Mouse (Mus musculus) neural tube, embryonic 14.5 days (tissue): Measurements from ENCODE around the gene Fam171a2. TPM values are rescaled to one million over a fixed set of nuclear protein-coding genes. Genes with fewer than 3 reads are reported as not detected.

Source experiments
- ATAC-seq: fragments of 200-750 bp; cut with Nextera tagmentation; 2 replicates; pipeline ENCODE4 v1.8.0; 2017; ENCODE audit warnings: low read depth, mild to moderate bottlenecking, moderate TSS enrichment, moderate library complexity
- H3K27ac ChIP-seq: fragments of 300-500 bp; sonication (generic); 2 replicates; pipeline ENCODE4 v1.5.1; 2014; ENCODE audit warnings: low read depth, mild to moderate bottlenecking, control low read depth, low read length, moderate library complexity, mixed read lengths
- H3K27me3 ChIP-seq: fragments of 300-500 bp; sonication (generic); 2 replicates; pipeline ENCODE4 v1.6.1; 2014; ENCODE audit warnings: low read length; ENCODE audit not compliant: control insufficient read depth, insufficient read depth
- H3K36me3 ChIP-seq: fragments of 300-500 bp; sonication (generic); 2 replicates; pipeline ENCODE4 v1.6.1; 2014; ENCODE audit warnings: low read length, mixed read lengths; ENCODE audit not compliant: control insufficient read depth, insufficient read depth
- H3K4me1 ChIP-seq: fragments of 300-500 bp; sonication (generic); 2 replicates; pipeline ENCODE4 v1.6.1; 2014; ENCODE audit warnings: low read length; ENCODE audit not compliant: control insufficient read depth, insufficient read depth
- H3K4me2 ChIP-seq: fragments of 300-500 bp; sonication (generic); 2 replicates; pipeline ENCODE4 v1.6.1; 2014; ENCODE audit warnings: mild to moderate bottlenecking, low read depth, low read length, control low read depth
- H3K4me3 ChIP-seq: fragments of 300-500 bp; sonication (generic); 2 replicates; pipeline ENCODE4 v1.5.1; 2014; ENCODE audit warnings: low read depth, low read length, control low read depth, mixed read lengths
- H3K9ac ChIP-seq: fragments of 300-500 bp; sonication (generic); replicated peaks from 2 replicates; pipeline ENCODE4 v1.6.1; 2014; ENCODE audit warnings: low read depth, mild to moderate bottlenecking, control low read depth, low read length, mixed read lengths
- H3K9me3 ChIP-seq: fragments of 300-500 bp; sonication (generic); 2 replicates; pipeline ENCODE4 v1.6.1; 2016; ENCODE audit warnings: low read length; ENCODE audit not compliant: control insufficient read depth
- WGBS: fragments of 180-500 bp; shearing (Covaris S2); extraction: QIAGEN DNeasy Blood & Tissue Kit; methylation state at CpG from one replicate; pipeline ENCODE4 v1.1.7; 2014; 5-methylcytosine and 5-hydroxymethylcytosine counted together
- polyA plus RNA-seq: library from polyadenylated mRNA; unstranded; fragments of >200 nt; fragmentation: Nextera tagmentation; extraction: Ambion mirVana; gene quantifications from 2 replicates; pipeline ENCODE4 v1.2.1, GENCODE M21; 2014

Gene Fam171a2
- polyA plus RNA-seq, 1 experiment from 2014 or later = 38.4 TPM

DNA sequence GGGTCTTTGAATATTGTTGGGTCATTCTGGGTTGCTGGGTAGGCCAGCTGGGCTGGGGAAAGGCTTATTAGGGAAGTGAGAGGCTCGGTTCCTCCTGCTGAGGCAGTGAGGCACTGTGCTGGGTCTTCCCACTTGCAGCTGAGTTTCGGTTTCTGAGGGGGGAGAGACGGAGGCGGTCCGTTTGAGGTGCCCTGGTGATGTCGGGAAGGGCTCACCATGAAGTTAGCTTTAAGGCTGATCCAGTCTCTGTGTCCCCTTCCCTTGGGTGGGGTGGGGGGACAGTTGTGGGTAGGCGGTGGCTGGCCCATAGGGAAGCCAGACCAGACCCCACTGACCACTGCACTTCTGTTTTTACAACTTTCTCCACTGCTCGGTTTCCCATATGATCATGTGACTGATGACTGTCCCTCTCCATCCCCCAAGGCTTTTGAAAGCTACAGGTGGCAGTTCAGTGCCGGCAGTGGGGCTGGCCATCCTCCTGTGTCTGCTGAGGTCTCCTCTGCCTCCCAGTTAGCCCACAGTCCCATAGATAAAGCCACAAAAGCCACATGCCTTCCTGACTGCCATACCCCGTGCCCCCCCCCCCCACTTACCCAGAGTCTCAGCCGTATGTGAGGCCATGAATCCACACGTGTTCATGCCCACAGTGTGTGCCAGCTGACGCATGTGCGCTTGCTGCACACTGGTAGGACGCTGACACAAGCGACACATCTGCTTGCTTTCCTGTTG lies 15.2 kb downstream of the Fam171a2 start:
- ATAC-seq = no peak
- no peaks in the 10 kb centered on the region for H3K27me3 ChIP-seq
- peaks cover 24% of the 10 kb centered on the region for H3K36me3 ChIP-seq
- H3K9ac ChIP-seq = no peak overlapping the region
- no peak overlapping the region for H3K4me2 ChIP-seq
- no peak overlapping the region for H3K27ac ChIP-seq
- no peak overlapping the region for H3K4me3 ChIP-seq
- peaks cover 6% of the 10 kb centered on the region for H3K4me1 ChIP-seq
- no peaks in the 10 kb centered on the region for H3K9me3 ChIP-seq
- WGBS = 67% methylated on average over 16 of the region's 16 CpGs

DNA sequence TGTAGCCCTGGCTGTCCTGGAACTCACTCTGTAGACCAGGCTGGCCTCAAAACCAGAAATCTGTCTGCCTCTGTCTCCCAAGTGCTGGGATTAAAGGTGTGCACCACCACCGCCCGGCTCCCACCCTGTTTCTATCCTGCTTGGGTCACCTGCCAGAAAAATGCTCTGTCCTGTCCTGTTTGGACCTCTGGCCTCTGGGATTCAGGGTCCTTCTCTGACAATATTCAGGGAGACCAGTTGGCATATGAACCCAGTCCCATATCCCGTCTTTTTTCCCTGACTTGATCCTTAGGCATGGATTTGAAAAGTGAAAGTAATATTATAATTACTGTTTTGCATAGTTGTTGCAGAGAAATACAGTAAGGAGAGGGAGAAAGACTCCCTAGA lies 15.8 kb downstream of the Fam171a2 start:
- Histone ChIP-seq H3K4me2 (no peak overlapping the region), H3K27me3 (no peaks in the 10 kb centered on the region), H3K36me3 (peaks cover 20% of the 10 kb centered on the region), H3K4me1 (0 out of 2 replicates have a peak, but pooled peaks cover 3% of the 10 kb centered on the region), H3K9ac (no peak overlapping the region), H3K4me3 (no peak overlapping the region), H3K9me3 (no peaks in the 10 kb centered on the region), H3K27ac (no peak overlapping the region)
- ATAC-seq = no peak
- 84% methylated on average over 3 of the region's 3 CpGs for WGBS

DNA sequence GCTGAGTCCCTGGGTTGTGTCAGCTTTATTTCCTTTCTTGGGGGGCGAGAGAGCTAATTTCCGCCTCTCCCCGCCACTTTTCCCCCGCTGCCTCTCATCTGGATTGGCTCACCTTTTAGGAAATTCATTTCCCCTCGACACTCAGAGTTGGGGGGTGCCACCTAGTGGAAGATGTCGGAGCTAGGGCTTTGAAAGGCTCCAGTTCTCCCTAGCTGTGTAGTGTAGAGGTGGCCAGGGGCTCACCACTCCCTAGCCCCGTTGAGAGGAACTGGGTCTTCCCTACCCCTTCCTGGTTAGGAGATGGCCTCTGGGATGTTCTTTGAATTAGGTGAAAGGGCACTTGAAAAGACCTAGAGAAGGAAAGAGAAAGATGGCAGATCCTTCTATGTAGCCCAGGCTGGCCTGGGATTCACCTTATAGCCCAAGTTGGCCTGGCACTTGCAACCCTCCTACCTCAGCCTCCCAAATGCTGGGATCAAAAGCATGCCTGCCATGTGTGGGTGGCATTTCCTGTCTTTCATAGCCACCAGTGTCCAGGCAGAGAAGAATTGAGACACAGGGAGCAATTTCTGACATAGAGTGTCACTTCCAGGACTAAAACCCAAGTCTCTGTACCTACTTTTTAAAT lies 16.4 kb downstream of the Fam171a2 start:
- peak; percentile 36; the same call in 1 of the 2 replicates for ATAC-seq
- WGBS = 0% methylated on average over 7 of the region's 7 CpGs

DNA sequence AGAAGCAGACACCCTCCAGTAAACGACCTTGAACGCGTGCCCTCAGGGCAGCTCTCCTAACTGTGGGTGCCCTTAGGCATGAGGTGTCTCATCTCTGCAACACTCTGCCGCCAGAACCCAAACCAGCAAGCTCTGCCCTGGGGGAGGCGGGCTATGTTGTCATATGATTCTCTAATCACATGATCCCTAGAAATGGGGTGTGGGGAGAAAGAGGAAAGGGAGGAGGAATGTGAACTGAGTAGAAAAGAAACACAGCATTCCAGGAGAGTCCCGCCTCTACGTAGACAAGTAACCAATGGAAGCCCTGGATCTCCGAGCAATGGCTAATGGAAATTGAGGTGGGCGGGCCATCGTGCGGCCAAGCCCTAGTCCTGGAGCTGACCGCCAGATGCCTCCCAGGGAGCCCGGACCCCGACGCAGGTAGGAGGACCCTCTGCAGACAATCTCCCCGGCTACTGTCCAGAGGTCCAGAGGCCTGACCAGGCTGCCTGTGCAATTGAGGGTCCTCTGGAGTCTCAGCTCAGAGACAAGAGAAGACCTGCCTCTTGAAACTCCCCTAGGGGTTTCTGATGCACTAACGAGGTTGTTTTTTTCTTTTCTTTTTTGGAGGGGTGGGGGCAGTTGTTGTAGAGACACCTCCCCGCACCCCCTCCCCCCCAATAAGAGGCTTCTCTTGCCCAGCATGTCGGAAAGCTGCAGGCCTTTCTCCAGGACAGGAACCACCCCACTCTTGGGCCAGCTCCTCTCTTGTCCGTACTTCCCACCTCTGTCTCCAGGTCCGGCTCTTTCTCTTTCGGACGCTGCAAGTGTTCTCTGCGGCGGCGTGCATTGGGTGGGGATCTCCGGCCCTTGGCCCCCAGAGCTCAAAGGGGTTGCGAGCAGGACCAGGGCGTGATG lies 17.1 kb downstream of the Fam171a2 start, which contains the start of gene Grn:
Grn (plus strand) TSS at position 195 of the 897 bp plus-strand sequence.
- H3K4me2 ChIP-seq = peak within 1 kb of the TSS; percentile 69
- ATAC-seq = peak; percentile 90
- no peaks in the 10 kb centered on the region for H3K9me3 ChIP-seq
- under 1% methylated on average over 29 of the region's 29 CpGs for WGBS
- 0 out of 2 replicates have a peak, but pooled peaks cover 3% of the 10 kb centered on the region for H3K4me1 ChIP-seq
- H3K4me3 ChIP-seq = peak within 1 kb of the TSS; percentile 49
- H3K9ac ChIP-seq = peak within 1 kb of the TSS; percentile 43
- H3K27me3 ChIP-seq = no peaks in the 10 kb centered on the region
- peaks cover 8% of the 10 kb centered on the region; the same call in 1 of the 2 replicates for H3K36me3 ChIP-seq
- H3K27ac ChIP-seq = peak within 1 kb of the TSS; percentile 57

More for the DNA sequence above, 16.4 kb downstream of the Fam171a2 start:
- Histone ChIP-seq H3K4me1 (0 out of 2 replicates have a peak, but pooled peaks cover 3% of the 10 kb centered on the region), H3K4me2 (peak overlapping the region; percentile 69), H3K4me3 (peak overlapping the region; percentile 49), H3K27ac (peak overlapping the region; percentile 34; the same call in 1 of the 2 replicates), H3K27me3 (no peaks in the 10 kb centered on the region), H3K9me3 (no peaks in the 10 kb centered on the region), H3K36me3 (peaks cover 16% of the 10 kb centered on the region), H3K9ac (peak overlapping the region; percentile 43; the same call in 1 of the 2 replicates)

DNA sequence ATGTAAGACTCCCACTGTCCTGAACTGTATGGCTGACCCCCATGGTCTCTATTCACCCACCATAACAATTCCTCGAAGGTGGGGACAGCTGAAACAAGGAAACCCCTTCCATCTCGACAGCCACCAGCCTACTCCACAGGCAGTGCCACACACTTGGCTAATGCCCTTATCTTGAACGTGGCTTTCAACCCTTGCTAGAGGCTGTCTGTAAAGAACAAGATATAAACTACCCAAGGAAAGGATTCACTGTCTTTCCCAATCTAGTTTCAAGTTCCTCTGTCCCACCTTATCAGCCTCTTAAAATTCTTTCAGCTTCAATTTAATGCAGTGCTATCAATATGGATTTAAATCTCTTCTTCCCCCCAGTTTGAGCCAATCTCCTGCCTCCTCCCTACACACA lies 17.9 kb downstream of the Fam171a2 start:
- 50% methylated on average over 3 of the region's 3 CpGs for WGBS
- Histone ChIP-seq H3K36me3 (0 out of 2 replicates have a peak, but pooled peaks cover under 1% of the 10 kb centered on the region), H3K27ac (peak overlapping the region; percentile 57; the same call in 1 of the 2 replicates), H3K27me3 (no peaks in the 10 kb centered on the region), H3K9me3 (no peaks in the 10 kb centered on the region), H3K4me1 (0 out of 2 replicates have a peak, but pooled peaks cover 3% of the 10 kb centered on the region), H3K4me2 (peak overlapping the region; percentile 69), H3K4me3 (peak overlapping the region; percentile 49), H3K9ac (peak overlapping the region; percentile 43; the same call in 1 of the 2 replicates)
- ATAC-seq = no peak

DNA sequence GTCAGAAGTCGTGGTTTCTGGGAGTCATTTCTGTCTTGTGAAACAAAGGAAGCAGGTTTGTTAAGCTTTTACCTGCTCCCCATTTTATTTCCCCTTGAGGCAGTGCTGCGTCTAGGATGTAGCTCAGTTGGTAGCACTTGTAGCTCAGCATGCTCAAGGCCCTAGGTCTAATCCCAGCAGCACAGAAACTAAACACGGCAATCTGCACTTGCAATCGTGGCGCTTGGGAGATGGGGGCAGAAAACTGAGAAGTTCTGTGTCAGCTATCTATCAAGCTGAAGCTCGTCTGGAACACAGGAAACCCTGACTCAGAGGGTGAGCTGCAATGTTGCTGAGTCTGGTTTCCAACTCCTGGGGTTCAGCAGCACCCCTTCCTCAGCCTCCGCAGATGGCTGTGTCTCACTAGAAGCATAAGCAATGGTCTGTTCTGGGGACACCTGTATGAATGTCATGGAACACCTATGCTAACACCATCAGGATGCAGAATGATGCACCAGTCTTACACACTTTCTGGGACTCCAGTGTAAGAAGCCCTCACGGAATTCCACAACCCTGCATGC lies 18.4 kb downstream of the Fam171a2 start:
- Histone ChIP-seq H3K36me3 (no peaks in the 10 kb centered on the region), H3K9me3 (no peaks in the 10 kb centered on the region), H3K27me3 (no peaks in the 10 kb centered on the region), H3K4me2 (no peak overlapping the region), H3K4me1 (0 out of 2 replicates have a peak, but pooled peaks cover 3% of the 10 kb centered on the region), H3K9ac (no peak overlapping the region), H3K27ac (no peak overlapping the region), H3K4me3 (no peak overlapping the region)
- 72% methylated on average over 8 of the region's 8 CpGs for WGBS
- no peak for ATAC-seq

- Histone ChIP-seq H3K36me3 (no peaks in the 10 kb centered on the region), H3K27ac (no peak overlapping the region), H3K27me3 (no peaks in the 10 kb centered on the region), H3K4me1 (no peaks in the 10 kb centered on the region), H3K4me2 (no peak overlapping the region), H3K9ac (no peak overlapping the region), H3K4me3 (no peak overlapping the region), H3K9me3 (no peaks in the 10 kb centered on the region)
- WGBS = 89% methylated on average over 8 of the region's 8 CpGs
- ATAC-seq = no peak
Observed at GRCm38 (mm10) chr11:102425555-102426316, 21.7 kb downstream of the Fam171a2 start.

DNA sequence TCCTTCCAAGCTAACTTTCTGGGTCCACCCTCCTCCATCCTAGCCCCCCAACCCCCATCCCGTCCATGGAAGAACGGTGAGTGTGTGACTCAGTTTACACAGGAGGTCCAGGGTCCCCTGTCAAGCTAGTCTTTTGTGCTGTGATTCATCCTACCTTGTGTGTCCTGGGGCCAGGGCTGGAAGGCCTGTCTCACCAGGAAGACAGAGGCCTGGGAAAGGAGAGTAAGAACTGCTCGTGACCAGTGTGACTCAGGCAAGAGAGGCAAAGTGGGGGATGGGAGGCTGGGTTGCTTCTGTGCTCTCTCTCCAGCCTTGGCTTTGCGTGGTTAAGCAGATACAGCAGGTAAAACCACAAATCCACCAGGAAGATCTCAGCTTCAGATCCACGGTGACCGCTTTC lies 22.8 kb downstream of the Fam171a2 start:
- H3K27ac ChIP-seq = no peak overlapping the region
- no peaks in the 10 kb centered on the region for H3K36me3 ChIP-seq
- H3K4me2 ChIP-seq = no peak overlapping the region
- 78% methylated on average over 6 of the region's 6 CpGs for WGBS
- H3K4me3 ChIP-seq = no peak overlapping the region
- no peak overlapping the region for H3K9ac ChIP-seq
- H3K4me1 ChIP-seq = no peaks in the 10 kb centered on the region
- peaks cover 2% of the 10 kb centered on the region; the same call in 1 of the 2 replicates for H3K9me3 ChIP-seq
- ATAC-seq = no peak
- H3K27me3 ChIP-seq = no peaks in the 10 kb centered on the region
